Comparison of ENCODE assay signal across 13 mouse cellular contexts in the genomic region with DNA sequence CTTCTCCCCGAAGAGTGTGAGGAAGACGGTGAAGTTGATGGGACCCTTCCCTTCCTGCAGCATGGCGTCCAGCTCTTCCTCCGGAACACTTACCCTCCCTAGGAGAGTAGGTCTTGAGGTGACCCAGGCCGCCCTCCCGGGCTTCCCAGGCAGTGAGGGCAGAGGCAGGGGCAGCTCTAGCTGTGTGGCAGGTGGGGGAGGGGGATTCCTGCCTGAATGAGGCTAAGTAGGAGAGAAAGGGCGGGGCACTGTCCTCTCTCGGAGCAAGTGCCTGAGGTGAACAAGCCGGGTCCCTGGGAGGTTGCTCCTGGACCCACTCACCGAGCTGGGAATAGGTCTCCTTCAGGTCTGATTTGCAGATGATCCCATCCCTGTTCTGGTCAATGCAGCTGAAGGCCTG. TPM values are rescaled to one million over a fixed set of nuclear protein-coding genes. Genes with fewer than 3 reads are reported as not detected.
A peak's percentile ranks its signal among the peaks of the same experiment; 100 is the strongest.
DNase-seq lines count a peak whose midpoint lies in the region; ATAC-seq and TF ChIP-seq lines count a peak whose summit lies in the region.
"Had no signal": no experiment of that assay in that cellular context is flagged by ENCODE, and none has a peak within 500 bp of the region (broad histone marks: within the 10 kb centered on the region; RNA-seq: fewer than 3 reads in every experiment).

No protein-coding gene starts in this region.

- 5% methylated on average over 10 of the region's 10 CpGs for WGBS in heart, embryonic 11.5 days (ENCODE audit: insufficient replicate concordance)
- 9% methylated on average over 10 of the region's 10 CpGs for WGBS in liver, embryonic 12.5 days (ENCODE audit: insufficient replicate concordance)
- 19% methylated on average over 10 of the region's 10 CpGs for WGBS in liver, postnatal 0 days (ENCODE audit: insufficient replicate concordance)
- 30% methylated on average over 10 of the region's 10 CpGs for WGBS in limb, embryonic 15.5 days

- H3K9me3 ChIP-seq in heart, embryonic 11.5 days (replicated peaks; ENCODE audit: control insufficient read depth, low read length) = no peaks in the 10 kb centered on the region
- no peaks in the 10 kb centered on the region for H3K9me3 ChIP-seq in liver, embryonic 12.5 days (replicated peaks)
- no peaks in the 10 kb centered on the region for H3K9me3 ChIP-seq in liver, postnatal 0 days (ENCODE audit: low read length)
- H3K9me3 ChIP-seq in ES-E14 (ENCODE audit: control insufficient read depth, insufficient read depth, low read depth, low read length) = no peaks in the 10 kb centered on the region
- no peaks in the 10 kb centered on the region for H3K9me3 ChIP-seq in limb, embryonic 15.5 days
- H3K9me3 ChIP-seq: hindbrain, embryonic 12.5 days had no signal

- intact Hi-C loops in heart, postnatal 36 days (cut with DNase I) = no loop called here

- no peak for TF ChIP-seq CTCF in liver, postnatal 0 days (IDR thresholded peaks at IDR 0.05; ENCODE audit: low read depth)

- H3K27me3 ChIP-seq in heart, embryonic 11.5 days (ENCODE audit: control insufficient read depth, insufficient read depth, low read length) = 0 out of 2 replicates have a peak, but pooled peaks cover 5% of the 10 kb centered on the region
- peaks cover 75% of the 10 kb centered on the region for H3K27me3 ChIP-seq in liver, embryonic 12.5 days (replicated peaks)
- H3K27me3 ChIP-seq in liver, postnatal 0 days (ENCODE audit: insufficient read depth, low read length) = peaks cover 42% of the 10 kb centered on the region
- H3K27me3 ChIP-seq in limb, embryonic 15.5 days = peaks cover 8% of the 10 kb centered on the region; the same call in 1 of the 2 replicates

- no peak for DNase-seq in heart, postnatal 36 days
- DNase-seq in liver, postnatal 0 days = no peak
- DNase-seq in ES-E14 (ENCODE audit: low read depth, low spot score) (no peak), MN1 (ENCODE audit: low spot score) (no peak)
- DNase-seq: cerebellum, adult 9-11 months had no signal

- H3K4me2 ChIP-seq in heart, embryonic 11.5 days = peak overlapping the region; percentile 61
- H3K4me2 ChIP-seq in liver, embryonic 12.5 days = peak overlapping the region; percentile 34
- H3K4me2 ChIP-seq in liver, postnatal 0 days (ENCODE audit: low read depth, low read length) = no peak overlapping the region
- H3K4me2 ChIP-seq in limb, embryonic 15.5 days = peak overlapping the region; percentile 20; the same call in 1 of the 2 replicates
- H3K4me2 ChIP-seq: hindbrain, embryonic 12.5 days had no signal

- ATAC-seq in heart, embryonic 11.5 days (replicated peaks; ENCODE audit: insufficient number of reproducible peaks, low FRiP score, low TSS enrichment) = no peak
- no peak for ATAC-seq in liver, embryonic 12.5 days
- ATAC-seq in liver, postnatal 0 days = no peak
- no peak for ATAC-seq in limb, embryonic 15.5 days (ENCODE audit: insufficient number of reproducible peaks, low FRiP score, low TSS enrichment, low read depth)
- no peak for ATAC-seq in frontal cortex, adult (ENCODE audit: low TSS enrichment)

- no peak for TF ChIP-seq EP300 in liver, postnatal 0 days (IDR thresholded peaks at IDR 0.05; ENCODE audit: low read depth)

- H3K4me3 ChIP-seq in heart, embryonic 11.5 days (ENCODE audit: low read depth, low read length) = peak overlapping the region; percentile 50
- H3K4me3 ChIP-seq in liver, embryonic 12.5 days = no peak overlapping the region
- no peak overlapping the region for H3K4me3 ChIP-seq in liver, postnatal 0 days (ENCODE audit: low read depth, low read length)
- H3K4me3 ChIP-seq in ES-E14 (ENCODE audit: insufficient read depth in 1 of 2, low read depth in 1 of 2, low read length in 2 of 2, poor library complexity in 1 of 2, severe bottlenecking in 1 of 2) = peak overlapping the region; percentile 32 to 55
- no peak overlapping the region for H3K4me3 ChIP-seq in limb, embryonic 15.5 days
- H3K4me3 ChIP-seq: hindbrain, embryonic 12.5 days had no signal

- peak overlapping the region; percentile 94 for H3K9ac ChIP-seq in heart, embryonic 11.5 days (ENCODE audit: low read depth, low read length)
- peak overlapping the region; percentile 17; the same call in 1 of the 2 replicates for H3K9ac ChIP-seq in liver, embryonic 12.5 days
- H3K9ac ChIP-seq in liver, postnatal 0 days (replicated peaks) = no peak overlapping the region
- H3K9ac ChIP-seq in ES-E14 (ENCODE audit: insufficient read depth, low read depth, low read length, poor library complexity, severe bottlenecking) = peak overlapping the region; percentile 4
- no peak overlapping the region for H3K9ac ChIP-seq in limb, embryonic 15.5 days
- H3K9ac ChIP-seq: hindbrain, embryonic 12.5 days had no signal

- peaks cover 60% of the 10 kb centered on the region for H3K4me1 ChIP-seq in heart, embryonic 11.5 days (ENCODE audit: control insufficient read depth, insufficient read depth, low read length)
- H3K4me1 ChIP-seq in liver, embryonic 12.5 days = peaks cover 59% of the 10 kb centered on the region
- H3K4me1 ChIP-seq in liver, postnatal 0 days (ENCODE audit: insufficient read depth) = peaks cover 4% of the 10 kb centered on the region; the same call in 1 of the 2 replicates
- H3K4me1 ChIP-seq in ES-E14 (ENCODE audit: control insufficient read depth in 2 of 2, insufficient read depth in 2 of 2, low read length in 2 of 2, poor library complexity in 1 of 2) = peaks cover 3 to 38% of the 10 kb centered on the region in 2 experiments; a peak in 3 of 4 replicates
- H3K4me1 ChIP-seq in limb, embryonic 15.5 days = peaks cover 35% of the 10 kb centered on the region

- H3K27ac ChIP-seq in heart, embryonic 11.5 days (ENCODE audit: low read depth, low read length) = peak overlapping the region; percentile 97
- no peak overlapping the region for H3K27ac ChIP-seq in liver, embryonic 12.5 days
- H3K27ac ChIP-seq in liver, postnatal 0 days (ENCODE audit: low read depth) = no peak overlapping the region
- no peak overlapping the region for H3K27ac ChIP-seq in ES-E14 (ENCODE audit: insufficient read depth, low read depth, low read length, poor library complexity, severe bottlenecking)
- H3K27ac ChIP-seq in limb, embryonic 15.5 days = no peak overlapping the region
- H3K27ac ChIP-seq: hindbrain, embryonic 12.5 days had no signal

- no peaks in the 10 kb centered on the region for H3K36me3 ChIP-seq in heart, embryonic 11.5 days (ENCODE audit: control insufficient read depth, insufficient read depth, low read length)
- no peaks in the 10 kb centered on the region for H3K36me3 ChIP-seq in liver, embryonic 12.5 days
- no peaks in the 10 kb centered on the region for H3K36me3 ChIP-seq in liver, postnatal 0 days (replicated peaks; ENCODE audit: insufficient read depth, low read length)
- no peaks in the 10 kb centered on the region for H3K36me3 ChIP-seq in ES-E14 (ENCODE audit: control insufficient read depth, insufficient read depth, low read length, poor library complexity, severe bottlenecking)
- H3K36me3 ChIP-seq in limb, embryonic 15.5 days = no peaks in the 10 kb centered on the region
- H3K36me3 ChIP-seq: hindbrain, embryonic 12.5 days had no signal

- in situ Hi-C loops in ES-E14 (cut with MboI; ENCODE audit: low sequenced_read_pairs in 2 of 2, unreplicated experiment in 2 of 2) = no loop called here

TF ChIP-seq in ES-E14, 5 proteins besides CTCF, POLR2A, EP300 and RAD21 (continues in another document):
- TF ChIP-seq HCFC1 (IDR thresholded peaks at IDR 0.05; ENCODE audit: borderline replicate concordance, insufficient read depth, low read length) = no peak
- no peak for TF ChIP-seq ZNF384 (IDR thresholded peaks at IDR 0.05; ENCODE audit: low read depth, low read length)
- TF ChIP-seq MAFK (IDR thresholded peaks at IDR 0.05; ENCODE audit: insufficient read depth, low read depth, low read length) = no peak

RNA-seq across cellular contexts. Expression of gene Myl7, which starts 0.7 kb away (rescaled TPM):
- 7,501 and 8,192 TPM in 2 replicates for polyA plus RNA-seq in heart, embryonic 11.5 days (2014; fragmentation: Nextera tagmentation; extraction: Ambion mirVana)
- total RNA-seq in heart, postnatal 36 days (2021) = 100 to 1,000 TPM; 502 to 735 TPM
- 21.8 and 22.5 TPM in 2 replicates for polyA plus RNA-seq in liver, embryonic 12.5 days (2016; fragmentation: Nextera tagmentation; extraction: Ambion mirVana)
- 2.4 and 2.6 TPM in 2 replicates for polyA plus RNA-seq in liver, postnatal 0 days (2015; fragmentation: Nextera tagmentation; extraction: Ambion mirVana)
- 10.4 and 11.3 TPM in 2 replicates for total RNA-seq in ES-E14 (2012; rRNA removed)
- polyA plus RNA-seq in limb, embryonic 15.5 days (2015; fragmentation: Nextera tagmentation; extraction: Ambion mirVana) = 3.7 and 6.2 TPM in 2 replicates
- total RNA-seq: layer of hippocampus, adult 18-20 months; left cerebral cortex, postnatal 36 days had no signal
- polyA plus RNA-seq: C2C12 had no signal

RNA-seq across cellular contexts. Expression of gene Pold2, which starts 19.7 kb away (rescaled TPM):
- polyA plus RNA-seq in heart, embryonic 11.5 days (2014; fragmentation: Nextera tagmentation; extraction: Ambion mirVana) = 86.8 and 95.2 TPM in 2 replicates
- 10 to 100 TPM; 36.1 to 38.7 TPM for total RNA-seq in heart, postnatal 36 days (2021)
- polyA plus RNA-seq in liver, embryonic 12.5 days (2016; fragmentation: Nextera tagmentation; extraction: Ambion mirVana) = 105 TPM in 2 replicates
- 24.0 and 27.0 TPM in 2 replicates for polyA plus RNA-seq in liver, postnatal 0 days (2015; fragmentation: Nextera tagmentation; extraction: Ambion mirVana)
- 103 and 126 TPM in 2 replicates for total RNA-seq in ES-E14 (2012; rRNA removed)
- polyA plus RNA-seq in limb, embryonic 15.5 days (2015; fragmentation: Nextera tagmentation; extraction: Ambion mirVana) = 116 and 118 TPM in 2 replicates

RNA-seq across cellular contexts. Expression of gene Aebp1, which starts 36.1 kb away (rescaled TPM):
- 21.4 and 27.7 TPM in 2 replicates for polyA plus RNA-seq in heart, embryonic 11.5 days (2014; fragmentation: Nextera tagmentation; extraction: Ambion mirVana)
- 10 to 100 TPM; 17.3 to 27.3 TPM for total RNA-seq in heart, postnatal 36 days (2021)
- polyA plus RNA-seq in liver, embryonic 12.5 days (2016; fragmentation: Nextera tagmentation; extraction: Ambion mirVana) = 8.5 and 9.6 TPM in 2 replicates
- polyA plus RNA-seq in liver, postnatal 0 days (2015; fragmentation: Nextera tagmentation; extraction: Ambion mirVana) = 2.9 and 3.1 TPM in 2 replicates
- 8.5 and 14.5 TPM in 2 replicates for total RNA-seq in ES-E14 (2012; rRNA removed)
- 78.4 and 83.4 TPM in 2 replicates for polyA plus RNA-seq in limb, embryonic 15.5 days (2015; fragmentation: Nextera tagmentation; extraction: Ambion mirVana)

RNA-seq across cellular contexts. Expression of gene Gck, which starts 52.0 kb away (rescaled TPM):
- 2.0 and 2.6 TPM in 2 replicates for polyA plus RNA-seq in heart, embryonic 11.5 days (2014; fragmentation: Nextera tagmentation; extraction: Ambion mirVana)
- 10 to 100 TPM in 1 of 2 experiments, 1 to 10 TPM in 1; 3.4 to 18.5 TPM for total RNA-seq in heart, postnatal 36 days (2021)
- polyA plus RNA-seq in liver, embryonic 12.5 days (2016; fragmentation: Nextera tagmentation; extraction: Ambion mirVana) = 0.31 and 0.37 TPM in 2 replicates
- 0.66 and 1.3 TPM in 2 replicates for polyA plus RNA-seq in liver, postnatal 0 days (2015; fragmentation: Nextera tagmentation; extraction: Ambion mirVana)
- 0.76 and 0.85 TPM in 2 replicates for total RNA-seq in ES-E14 (2012; rRNA removed)
- polyA plus RNA-seq in limb, embryonic 15.5 days (2015; fragmentation: Nextera tagmentation; extraction: Ambion mirVana) = 1.1 and 1.3 TPM in 2 replicates
- polyA plus RNA-seq: C2C12 had no signal

RNA-seq across cellular contexts. Expression of gene Ykt6, which starts 57.7 kb away (rescaled TPM):
- polyA plus RNA-seq in heart, embryonic 11.5 days (2014; fragmentation: Nextera tagmentation; extraction: Ambion mirVana) = 19.3 and 25.4 TPM in 2 replicates
- 10 to 100 TPM; 60.5 to 66.3 TPM for total RNA-seq in heart, postnatal 36 days (2021)
- 25.2 and 25.7 TPM in 2 replicates for polyA plus RNA-seq in liver, embryonic 12.5 days (2016; fragmentation: Nextera tagmentation; extraction: Ambion mirVana)
- 15.1 and 16.6 TPM in 2 replicates for polyA plus RNA-seq in liver, postnatal 0 days (2015; fragmentation: Nextera tagmentation; extraction: Ambion mirVana)
- 63.7 and 72.2 TPM in 2 replicates for total RNA-seq in ES-E14 (2012; rRNA removed)
- polyA plus RNA-seq in limb, embryonic 15.5 days (2015; fragmentation: Nextera tagmentation; extraction: Ambion mirVana) = 67.4 and 77.4 TPM in 2 replicates

Comparison
In these comparisons a context has a peak if more than half of its experiments do, and no peak if none do; other contexts are left out.
1. H3K9ac ChIP-seq: peak in heart, embryonic 11.5 days (single experiment), liver, embryonic 12.5 days (single experiment) and ES-E14 (single experiment); none in liver, postnatal 0 days (single experiment) and limb, embryonic 15.5 days (single experiment).
2. H3K4me3 ChIP-seq: peak in heart, embryonic 11.5 days (single experiment) and ES-E14 (2 of 2); none in liver, embryonic 12.5 days (single experiment), liver, postnatal 0 days (single experiment) and limb, embryonic 15.5 days (single experiment).
3. RNA of gene Myl7, which starts 0.7 kb away (polyA plus RNA-seq): 7,501 to 8,192 TPM in heart, embryonic 11.5 days; 21.8 to 22.5 TPM in liver, embryonic 12.5 days, 3.7 to 6.2 TPM in limb, embryonic 15.5 days and 2.4 to 2.6 TPM in liver, postnatal 0 days; every median in the first group is over 100 times any median in the second.